Mouse (Mus musculus) left cerebral cortex, postnatal 10 days (tissue): ENCODE data around the gene Abca4. TPM values are rescaled to one million over a fixed set of nuclear protein-coding genes. Genes with fewer than 3 reads are reported as not detected.

Source experiments
- DNase-seq, 2 experiments: peaks; one replicate each; pipeline ENCODE4 v3.0.0; 2021 to 2022; ENCODE audit warnings: low spot score in 2 of 2, mixed read lengths in 1 of 2; ENCODE audit errors: extremely low spot score in 1 of 2
- intact Hi-C: fragments of 180-260 bp; cut with DNase I; formaldehyde crosslinking; loops from one replicate; pipeline ENCODE4 v1.15.1; 2025
- total RNA-seq, 2 experiments: library from RNA; stranded (reverse); gene quantifications; 2 replicates each; pipeline ENCODE4 v1.2.3; 2021

Abca4 gene
- total RNA-seq, 2 experiments from 2014 or later, result 2.6 to 4.6 TPM

GRCm38 (mm10) chr3:122102091-122102490 is 57.8 kb downstream of the Abca4 start:
- peak in 1 of 2 experiments; percentile 62 for DNase-seq
- intact Hi-C loops, result no loop called here

- peak; percentile 50 to 90 for DNase-seq
- intact Hi-C loops, result no loop called here
Observed at GRCm38 (mm10) chr3:122103864-122104808, 59.9 kb downstream of the Abca4 start.

- DNase-seq, result no peak
- intact Hi-C loops, result no loop called here
Observed at GRCm38 (mm10) chr3:122106920-122107319, 62.7 kb downstream of the Abca4 start.

DNA sequence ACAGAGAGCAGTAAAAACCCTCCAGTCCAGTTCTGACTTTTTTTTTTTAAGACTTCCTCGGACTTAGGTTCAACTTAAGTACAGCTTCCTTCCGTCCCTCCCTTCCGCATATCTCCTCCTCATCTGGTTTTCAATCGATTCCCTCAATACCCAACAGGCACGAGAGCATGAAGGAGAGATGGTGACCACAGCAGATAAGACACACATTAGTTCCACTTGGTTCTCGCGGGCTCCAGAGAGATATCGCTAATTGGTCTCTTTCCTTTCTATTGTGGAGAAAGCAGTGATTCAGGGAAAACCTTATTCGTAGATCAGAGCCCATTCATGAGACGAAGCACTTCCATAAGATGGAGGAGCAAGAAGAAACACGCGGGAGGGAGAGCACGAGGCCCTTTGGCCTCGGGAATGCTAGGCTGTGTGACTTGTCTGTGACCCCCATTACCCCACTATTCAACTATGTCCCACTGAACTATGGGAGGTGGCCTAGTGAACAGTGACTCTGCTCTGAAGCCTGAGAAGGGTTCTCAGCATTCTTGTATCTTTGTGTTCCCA is 63.5 kb downstream of the Abca4 start:
- no peak for DNase-seq
- intact Hi-C loops, result no loop called here

DNA sequence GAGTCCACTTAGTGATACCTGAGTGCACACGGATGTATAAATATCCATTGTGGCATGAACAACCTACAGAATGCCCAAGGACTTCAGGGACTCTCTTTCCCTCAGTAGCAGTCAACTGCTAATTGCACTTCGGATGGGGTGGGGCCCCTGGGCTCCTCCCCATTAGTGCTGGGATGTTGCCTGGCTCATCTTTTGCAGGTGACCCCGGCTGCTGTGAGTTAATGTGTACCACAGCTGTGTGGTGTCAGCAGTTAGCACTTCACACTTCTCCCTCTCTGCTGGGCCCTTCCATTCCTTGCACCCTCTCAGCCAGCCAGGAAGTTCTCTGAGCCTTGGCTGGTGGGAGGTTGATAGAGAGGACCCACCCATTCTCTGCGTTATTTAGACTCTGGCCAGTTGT is 65.2 kb downstream of the Abca4 start:
- intact Hi-C loops, result no loop called here
- no peak for DNase-seq

DNA sequence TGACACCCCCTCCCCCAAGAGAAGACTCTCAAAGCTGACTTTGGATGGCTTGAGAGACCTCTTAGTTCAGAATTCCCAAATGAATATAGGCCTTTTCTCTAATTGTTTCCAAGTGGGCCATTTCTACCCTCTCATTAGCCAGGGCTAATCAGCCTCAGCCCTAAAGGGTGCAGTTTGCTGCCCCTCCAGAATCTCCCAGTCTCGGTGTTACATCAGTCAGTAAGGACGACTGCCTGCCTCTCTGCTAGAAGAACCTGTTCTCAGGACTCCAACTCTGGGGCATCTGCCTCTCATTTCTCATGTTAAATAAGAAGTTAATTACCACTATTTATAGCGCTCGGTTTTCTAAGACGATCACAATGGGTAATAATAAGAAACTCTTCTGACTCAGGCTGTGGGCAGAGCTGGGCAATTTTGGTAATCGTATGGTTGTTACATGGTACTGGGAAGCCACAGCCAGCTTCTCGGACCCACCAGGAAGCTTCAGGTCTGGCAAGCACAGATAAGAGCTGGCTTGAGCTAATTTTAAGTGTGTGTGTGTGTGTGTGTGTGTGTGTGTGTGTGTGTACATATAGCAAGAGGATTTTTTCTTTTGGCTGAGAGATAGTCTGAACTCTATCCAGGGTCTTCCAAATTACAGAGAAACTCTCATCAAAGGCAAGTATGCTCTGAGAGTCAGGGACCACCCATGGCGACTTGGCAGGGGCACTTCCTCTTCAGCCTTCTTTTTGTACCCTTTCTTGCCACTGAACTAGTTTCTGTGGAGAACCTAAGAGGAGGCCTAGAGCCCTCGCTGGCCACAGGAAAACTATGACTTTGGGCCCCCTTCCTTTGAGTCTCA is 67.1 kb downstream of the Abca4 start:
- peak in 1 of 2 experiments; percentile 78 for DNase-seq
- intact Hi-C loops, result no loop called here

GRCm38 (mm10) chr3:122118651-122119214 is 74.5 kb downstream of the Abca4 start:
- intact Hi-C loops, result no loop called here

GRCm38 (mm10) chr3:122119733-122120132 is 75.5 kb downstream of the Abca4 start:
- DNase-seq, result no peak
- intact Hi-C loops, result no loop called here

More at GRCm38 (mm10) chr3:122118651-122119214, 74.5 kb downstream of the Abca4 start:
- no peak for DNase-seq

DNA sequence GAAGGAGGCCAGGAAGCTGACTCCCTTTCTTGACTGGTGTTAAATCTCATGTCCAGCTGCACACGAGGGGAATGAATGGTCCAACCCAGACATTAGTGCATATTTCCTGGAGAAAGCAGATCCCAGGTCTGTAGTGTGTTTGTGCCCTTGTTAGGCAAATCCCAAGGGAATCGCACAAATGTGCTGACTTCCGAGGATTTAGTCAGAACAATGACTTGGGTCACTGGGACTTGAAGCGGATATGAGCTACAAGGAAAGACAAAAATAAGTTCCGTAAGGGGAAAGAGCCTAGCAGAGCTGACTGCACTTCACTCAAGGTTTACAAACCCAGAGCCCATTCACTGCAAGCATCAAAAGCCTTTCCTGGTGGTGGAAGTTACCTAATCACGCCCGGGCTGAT is 76.0 kb downstream of the Abca4 start:
- peak in 1 of 2 experiments; percentile 57 for DNase-seq
- intact Hi-C loops, result no loop called here

DNA sequence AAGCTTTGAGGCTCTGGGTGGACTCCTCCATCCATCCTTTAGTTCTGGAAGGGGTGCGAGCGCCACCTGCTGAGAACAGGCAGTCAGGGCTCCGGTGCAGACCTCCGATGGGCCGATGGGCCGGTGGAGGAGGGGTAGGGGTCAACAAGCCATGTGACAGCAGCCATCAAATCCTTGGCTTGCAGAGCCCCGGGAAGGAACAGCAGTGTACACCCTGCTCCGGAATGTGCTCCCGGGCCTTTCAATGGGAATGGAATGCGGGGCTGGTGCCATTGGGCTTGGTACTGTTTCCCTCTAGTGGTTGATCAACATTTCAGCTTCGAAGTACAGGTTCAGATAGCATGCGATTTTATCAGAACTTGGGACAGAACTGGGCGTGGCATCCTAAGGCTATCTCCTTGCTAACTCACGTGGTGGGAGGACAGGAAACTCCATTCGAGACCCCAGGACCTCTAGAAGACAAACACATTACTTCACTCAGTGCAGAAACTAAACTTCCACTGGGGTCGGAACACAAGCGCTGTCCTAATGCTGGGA is 78.0 kb downstream of the Abca4 start:
- intact Hi-C loops, result loop anchor here (1.0 kb wide), 2 partner anchors 158 to 237 kb away; no protein-coding TSS in a partner anchor
- DNase-seq, result peak; percentile 83 to 98

DNA sequence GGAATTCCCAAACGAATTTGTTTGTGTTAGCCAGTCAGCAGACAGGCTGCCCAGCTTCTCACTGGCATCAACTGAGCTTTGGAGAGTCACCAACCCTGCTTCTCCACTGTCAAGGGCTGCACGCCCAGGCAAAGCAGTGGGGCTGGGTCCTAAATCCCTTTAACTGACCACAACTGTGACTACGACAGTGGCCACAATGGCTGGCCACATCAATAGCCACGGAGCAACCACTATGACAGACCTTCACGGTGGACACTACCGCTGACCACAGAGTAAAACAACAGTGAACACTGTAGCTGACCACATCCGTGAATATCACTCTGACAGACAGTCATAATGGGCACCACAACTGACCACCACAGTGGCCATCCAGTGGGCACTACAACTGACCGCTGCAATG is 78.6 kb downstream of the Abca4 start:
- intact Hi-C loops, result loop anchor here (1.0 kb wide), 2 partner anchors 159 to 238 kb away; no protein-coding TSS in a partner anchor
- no peak for DNase-seq

GRCm38 (mm10) chr3:122128999-122129493 is 84.8 kb downstream of the Abca4 start:
- intact Hi-C loops, result no loop called here
- DNase-seq, result no peak

GRCm38 (mm10) chr3:122130771-122131170 is 86.5 kb downstream of the Abca4 start:
- intact Hi-C loops, result no loop called here
- DNase-seq, result no peak

GRCm38 (mm10) chr3:122131633-122132032 is 87.4 kb downstream of the Abca4 start:
- DNase-seq, result no peak
- intact Hi-C loops, result no loop called here

DNA sequence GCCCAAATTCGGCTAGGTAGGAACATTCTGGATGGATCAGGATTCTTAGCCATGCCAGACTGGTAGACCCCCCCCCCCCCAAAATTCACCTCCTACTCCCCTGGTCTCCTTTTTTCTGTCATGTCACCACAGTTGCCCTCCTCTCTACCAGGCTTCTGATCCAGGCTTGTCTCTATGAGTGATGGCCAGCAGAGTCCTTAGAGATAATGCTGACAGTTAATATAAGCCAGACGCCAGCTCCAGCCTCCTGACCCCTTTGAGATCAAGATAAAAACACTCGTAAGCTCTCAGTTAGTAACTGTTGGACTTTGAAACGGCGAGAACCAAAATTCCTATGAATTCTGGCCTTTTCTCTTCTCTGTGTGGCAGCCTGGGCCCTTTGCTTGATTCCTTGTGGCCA is 89.0 kb downstream of the Abca4 start:
- intact Hi-C loops, result no loop called here
- DNase-seq, result no peak

DNA sequence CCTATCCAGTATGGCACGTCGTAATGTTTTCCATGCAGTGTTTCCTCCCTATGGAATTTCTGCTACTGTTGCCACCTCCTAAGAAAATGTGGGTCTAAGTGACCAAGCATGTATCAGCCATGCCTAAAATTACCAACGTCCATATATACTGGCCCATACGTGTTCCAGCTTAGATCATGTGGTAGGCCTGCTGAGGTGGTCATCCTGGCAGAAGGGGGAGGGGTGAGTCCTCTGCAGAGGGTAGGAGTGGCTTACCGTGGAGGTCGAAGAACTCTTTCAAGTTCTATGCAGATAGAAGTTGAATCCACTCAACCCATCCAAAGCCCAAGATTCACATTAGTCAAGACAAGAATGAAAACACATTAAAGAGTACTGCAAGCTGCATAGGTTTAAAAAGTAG is 89.6 kb downstream of the Abca4 start:
- intact Hi-C loops, result no loop called here

DNA sequence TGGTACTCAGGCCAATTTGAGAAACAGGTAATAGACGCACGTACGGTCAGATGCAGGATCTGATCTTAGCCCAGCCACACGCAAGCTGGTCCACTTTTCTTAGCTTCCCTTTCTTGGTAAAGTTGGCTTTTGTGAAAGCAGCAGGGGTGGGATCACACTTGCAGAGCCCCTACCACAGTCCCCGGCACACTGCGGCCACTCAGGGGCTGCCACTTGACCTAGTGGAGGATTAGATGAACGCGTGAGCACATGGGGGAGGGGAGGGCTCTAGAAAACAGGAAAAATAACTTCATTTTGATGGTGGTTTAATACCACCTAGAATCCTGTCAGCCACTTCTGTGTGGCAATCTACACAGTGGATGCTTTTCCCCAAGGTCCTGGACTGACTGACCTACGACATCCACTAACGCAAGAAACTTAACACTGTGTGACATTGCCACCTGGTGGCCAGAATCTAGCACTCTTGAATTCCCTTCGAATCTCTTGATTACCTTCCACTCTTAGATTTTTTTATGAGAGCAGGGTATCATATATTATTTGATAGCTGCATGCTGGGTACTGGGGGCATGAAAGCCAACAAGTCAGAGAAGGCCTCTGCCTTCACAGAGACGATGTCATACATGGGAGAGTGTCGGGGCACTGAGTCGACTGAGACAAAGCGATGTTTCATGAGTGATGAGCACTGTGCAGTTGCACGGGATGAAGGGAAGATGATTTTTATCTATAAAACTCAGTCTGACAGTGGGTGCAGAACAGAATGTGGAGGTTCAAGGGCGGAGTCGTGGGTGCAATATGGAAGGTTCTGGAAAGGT is 96.6 kb downstream of the Abca4 start:
- intact Hi-C loops, result loop anchor here (1.0 to 10.0 kb wide), 2 partner anchors 255 to 606 kb away; partner anchors contain the start of gene Slc44a3
- peak in 1 of 2 experiments; percentile 64 for DNase-seq

More for the DNA sequence above, 89.6 kb downstream of the Abca4 start:
- DNase-seq, result no peak
